Mouse (Mus musculus): ENCODE measurements at regions not wholly inside any gene's neighbourhood (a gene's known extent, or its start where the extent isn't known, plus 50 kb on each side); places are given as distances from the start of the nearest gene placed in this dataset.

DNA sequence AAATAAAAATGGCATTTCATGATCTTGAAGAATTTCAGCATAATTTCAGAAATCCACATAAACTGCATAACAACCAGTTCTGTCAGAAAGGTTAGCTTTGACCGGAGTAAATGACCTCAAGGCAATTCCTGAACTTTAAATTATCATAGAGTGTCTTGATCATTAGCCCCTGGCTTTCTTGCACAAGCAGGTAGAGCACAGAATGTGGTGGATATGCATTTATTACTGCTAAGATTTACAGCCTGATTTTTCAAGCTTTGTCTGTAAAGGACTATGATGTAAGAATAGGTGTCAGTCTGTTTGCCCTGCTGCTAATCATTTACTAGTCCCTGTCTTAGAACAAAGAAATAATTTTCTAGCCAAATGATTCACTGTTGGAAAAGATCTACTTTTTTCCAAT is 347.3 kb downstream of the Ppp1r3a start:
- no peak for DNase-seq (ENCODE audit: low read depth, low spot score)

DNA sequence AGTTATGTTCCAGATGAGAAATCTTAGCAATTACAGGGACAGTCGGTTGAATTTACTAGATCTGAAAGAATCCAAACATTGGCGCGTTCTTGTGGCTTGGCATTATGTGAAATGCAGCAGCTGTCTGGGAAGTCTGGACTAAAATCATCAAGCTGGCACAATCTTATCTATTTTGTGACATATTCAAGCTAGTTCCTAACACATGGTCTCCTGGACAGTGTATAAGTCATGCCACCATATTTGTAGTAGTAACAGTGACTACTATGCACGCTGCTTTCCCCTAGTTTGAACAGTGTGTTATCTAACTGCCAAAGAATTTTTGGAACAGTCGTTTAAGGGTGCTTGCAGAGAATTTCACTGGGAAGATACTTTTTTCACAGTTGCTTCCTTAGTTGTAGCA is 396.8 kb downstream of the Ppp1r3a start:
- DNase-seq (ENCODE audit: low read depth, low spot score) = no peak

All from R1 (cell line).